Mouse (Mus musculus) embryonic facial prominence, embryonic 15.5 days (tissue): ENCODE results near the gene Cct8. TPM values are rescaled to one million over a fixed set of nuclear protein-coding genes. Genes with fewer than 3 reads are reported as not detected.
"Not testable (repeated sequence)": the region's sequence is repeated elsewhere in the genome, so short reads cannot be mapped to it uniquely, and the experiment has no call there.

Source experiments
- ATAC-seq: fragments of 200-750 bp; cut with Nextera tagmentation; 2 replicates; pipeline ENCODE4 v1.8.0; 2017; ENCODE audit warnings: low read depth, moderate TSS enrichment; ENCODE audit not compliant: insufficient number of reproducible peaks, low FRiP score, low TSS enrichment
- H3K27ac ChIP-seq: fragments of 300-500 bp; sonication (generic); replicated peaks from 2 replicates; pipeline ENCODE4 v1.5.1; 2015; ENCODE audit warnings: mild to moderate bottlenecking, inconsistent platforms
- H3K27me3 ChIP-seq: fragments of 300-500 bp; sonication (generic); 2 replicates; pipeline ENCODE4 v1.6.1; 2015; ENCODE audit warnings: inconsistent platforms
- H3K36me3 ChIP-seq: fragments of 300-500 bp; sonication (generic); 2 replicates; pipeline ENCODE4 v1.6.1; 2015; ENCODE audit warnings: mild to moderate bottlenecking, inconsistent platforms
- H3K4me1 ChIP-seq: fragments of 300-500 bp; sonication (generic); 2 replicates; pipeline ENCODE4 v1.6.1; 2015; ENCODE audit warnings: inconsistent platforms
- H3K4me2 ChIP-seq: fragments of 300-500 bp; sonication (generic); replicated peaks from 2 replicates; pipeline ENCODE4 v1.6.1; 2015; ENCODE audit warnings: mild to moderate bottlenecking, inconsistent platforms
- H3K4me3 ChIP-seq: fragments of 300-500 bp; sonication (generic); replicated peaks from 2 replicates; pipeline ENCODE4 v1.5.1; 2015; ENCODE audit warnings: mild to moderate bottlenecking, inconsistent platforms
- H3K9ac ChIP-seq: fragments of 300-500 bp; sonication (generic); 2 replicates; pipeline ENCODE4 v1.6.1; 2015; ENCODE audit warnings: inconsistent platforms
- H3K9me3 ChIP-seq: fragments of 300-500 bp; sonication (generic); replicated peaks from 2 replicates; pipeline ENCODE4 v1.6.1; 2016; ENCODE audit warnings: inconsistent platforms
- WGBS: fragments of 180-500 bp; shearing (Covaris S2); methylation state at CpG from one replicate; pipeline ENCODE4 v1.1.7; 2015; 5-methylcytosine and 5-hydroxymethylcytosine counted together
- polyA plus RNA-seq: library from polyadenylated mRNA; unstranded; fragments of >200 nt; fragmentation: Nextera tagmentation; extraction: Ambion mirVana; gene quantifications from 2 replicates; pipeline ENCODE4 v1.2.1, GENCODE M21; 2015

The Cct8 gene
- polyA plus RNA-seq, 1 experiment from 2014 or later: 368 TPM

DNA sequence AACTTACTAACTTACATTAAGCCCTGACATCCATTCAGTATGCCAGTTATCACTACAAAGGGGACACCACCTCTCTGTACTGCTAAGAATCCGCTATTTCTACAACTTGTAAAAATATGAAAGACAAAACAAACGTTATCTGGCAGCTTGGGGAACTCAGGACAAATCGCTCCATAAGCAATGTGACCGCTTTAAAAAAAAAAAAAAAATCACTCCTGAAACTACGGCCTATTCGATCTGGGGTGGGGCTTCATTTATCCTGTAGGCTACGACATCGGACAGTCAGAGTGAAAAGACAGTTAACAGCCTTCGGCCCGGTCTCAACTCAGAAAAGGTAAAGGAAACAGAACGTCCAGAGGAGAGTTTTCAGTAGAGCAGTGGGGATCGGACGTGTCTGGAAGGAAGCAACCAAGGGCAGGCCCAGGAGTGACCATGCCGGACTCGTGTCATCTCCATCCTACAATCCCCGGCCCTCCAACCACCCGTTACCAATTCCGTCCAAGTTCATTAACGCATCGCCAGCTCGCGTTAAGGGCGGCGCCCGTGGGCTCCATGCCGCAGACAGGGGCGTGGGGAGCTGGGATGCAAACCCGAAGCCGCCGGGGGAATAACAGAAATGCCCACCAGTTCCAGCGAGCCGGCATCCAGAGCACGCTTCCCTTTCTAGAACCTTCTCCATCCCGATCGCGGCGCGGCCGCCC, 568 bp downstream of the Cct8 start:
- H3K27ac ChIP-seq: peak overlapping the region; percentile 82
- WGBS: under 1% methylated on average over 39 of the region's 39 CpGs
- H3K4me2 ChIP-seq: peak overlapping the region; percentile 65
- peak overlapping the region; percentile 88 for H3K9ac ChIP-seq
- H3K9me3 ChIP-seq: no peaks in the 10 kb centered on the region
- ATAC-seq: no peak
- peak overlapping the region; percentile 76 for H3K4me3 ChIP-seq
- H3K4me1 ChIP-seq: peaks cover 16% of the 10 kb centered on the region
- peaks cover 36% of the 10 kb centered on the region for H3K36me3 ChIP-seq
- no peaks in the 10 kb centered on the region for H3K27me3 ChIP-seq

DNA sequence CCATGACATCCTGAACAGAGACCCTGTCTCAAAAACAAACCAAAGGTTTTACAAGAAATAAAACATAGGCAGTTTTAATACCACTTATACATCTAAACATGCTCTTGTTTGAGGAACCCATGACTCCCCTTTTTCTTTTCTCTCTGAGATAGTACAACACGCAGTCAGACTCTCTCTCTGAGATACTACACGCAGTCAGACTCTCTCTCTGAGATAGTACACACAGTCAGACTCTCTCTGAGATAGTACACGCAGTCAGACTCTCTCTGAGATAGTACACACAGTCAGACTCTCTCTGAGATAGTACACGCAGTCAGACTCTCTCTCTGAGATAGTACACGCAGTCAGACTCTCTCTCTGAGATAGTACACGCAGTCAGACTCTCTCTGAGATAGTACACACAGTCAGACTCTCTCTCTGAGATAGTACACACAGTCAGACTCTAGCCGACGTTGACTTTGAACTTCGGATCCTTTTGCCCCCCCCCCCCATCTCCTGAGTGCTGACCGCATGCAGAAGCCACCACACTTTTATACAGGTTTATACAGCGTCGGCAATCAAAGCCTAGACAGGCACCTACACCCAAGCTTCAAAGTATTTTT, 3.4 kb downstream of the Cct8 start:
- not testable (repeated sequence) for ATAC-seq, H3K4me3 ChIP-seq, H3K9ac ChIP-seq, H3K27me3 ChIP-seq, H3K9me3 ChIP-seq, H3K27ac ChIP-seq, H3K4me2 ChIP-seq
- 91% methylated on average over 12 of the region's 12 CpGs for WGBS
- Histone ChIP-seq H3K4me1 (peaks cover 16% of the 10 kb centered on the region), H3K36me3 (peaks cover 64% of the 10 kb centered on the region)

DNA sequence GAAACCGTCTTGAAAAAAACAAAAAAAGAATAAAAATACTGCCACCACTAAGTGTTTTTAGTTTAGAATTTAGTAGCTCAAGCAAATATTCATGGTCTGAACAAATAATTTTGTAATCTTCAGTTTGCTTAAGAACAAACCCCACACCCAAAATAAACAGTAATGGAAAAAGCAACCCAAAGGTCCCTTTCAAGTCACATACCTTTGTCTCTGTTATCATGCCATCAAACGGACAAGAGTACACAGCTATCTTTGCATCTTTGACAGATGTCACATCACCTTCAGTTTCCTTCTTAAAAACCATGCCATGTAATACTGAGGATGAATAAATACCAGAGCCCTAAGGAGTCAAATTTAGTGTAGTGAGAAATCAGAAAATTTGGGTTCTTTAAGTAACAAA, 7.1 kb downstream of the Cct8 start:
- no peak overlapping the region for H3K9ac ChIP-seq

DNA sequence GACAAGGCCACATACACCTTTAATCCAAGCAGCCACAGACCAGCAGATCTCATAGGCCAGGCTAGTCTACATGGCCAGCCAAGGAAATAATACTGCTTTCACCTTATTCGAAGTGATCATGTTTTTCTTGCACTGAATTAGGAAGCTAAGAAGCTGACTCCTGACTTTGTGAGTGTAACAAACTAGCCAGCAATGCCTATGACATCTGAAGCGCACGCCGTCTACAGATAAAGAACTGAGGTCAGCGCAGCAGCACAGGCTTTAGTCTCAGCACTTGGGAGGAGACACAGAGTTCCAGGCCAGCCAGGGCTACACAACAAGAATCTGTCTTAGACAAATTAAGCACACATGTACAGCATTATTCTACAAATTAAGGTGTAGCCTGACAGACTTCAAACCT, 8.9 kb downstream of the Cct8 start:
- no peak overlapping the region for H3K4me3 ChIP-seq
- 94% methylated on average over 5 of the region's 5 CpGs for WGBS
- no peaks in the 10 kb centered on the region for H3K9me3 ChIP-seq
- H3K36me3 ChIP-seq: peaks cover 94% of the 10 kb centered on the region
- no peak overlapping the region for H3K27ac ChIP-seq
- no peak overlapping the region for H3K4me2 ChIP-seq
- H3K27me3 ChIP-seq: no peaks in the 10 kb centered on the region
- no peaks in the 10 kb centered on the region for H3K4me1 ChIP-seq
- H3K9ac ChIP-seq: no peak overlapping the region
- ATAC-seq: no peak

More for the DNA sequence above, 7.1 kb downstream of the Cct8 start:
- Histone ChIP-seq H3K4me2 (no peak overlapping the region), H3K9me3 (no peaks in the 10 kb centered on the region), H3K27ac (no peak overlapping the region), H3K4me3 (no peak overlapping the region), H3K27me3 (no peaks in the 10 kb centered on the region), H3K4me1 (no peaks in the 10 kb centered on the region), H3K36me3 (peaks cover 95% of the 10 kb centered on the region)
- ATAC-seq: no peak
- 82% methylated on average over 2 of the region's 2 CpGs for WGBS

DNA sequence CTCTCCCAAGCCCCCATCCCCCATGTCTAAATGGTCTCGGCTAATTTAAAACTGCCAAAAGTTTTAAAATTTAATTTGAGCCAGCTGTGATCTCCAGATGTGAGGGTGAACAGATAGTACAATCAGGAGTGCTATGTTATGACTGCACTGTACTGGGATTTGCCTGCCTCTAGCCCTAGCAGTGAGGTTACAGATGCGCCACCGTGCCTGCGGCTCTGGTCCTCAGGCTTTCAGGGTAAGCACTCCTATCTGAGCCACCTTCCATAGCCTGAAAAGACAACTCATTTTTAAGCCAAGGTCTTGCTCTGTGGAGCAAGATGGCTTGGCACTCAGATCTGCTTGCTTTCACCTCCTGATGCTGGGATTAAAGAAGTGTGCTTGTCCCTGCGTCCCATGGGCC, 11.3 kb downstream of the Cct8 start:
- H3K27me3 ChIP-seq: no peaks in the 10 kb centered on the region
- peaks cover 79% of the 10 kb centered on the region for H3K36me3 ChIP-seq
- no peak overlapping the region for H3K9ac ChIP-seq
- H3K4me1 ChIP-seq: no peaks in the 10 kb centered on the region
- no peak overlapping the region for H3K4me3 ChIP-seq
- WGBS: 75% methylated on average over 5 of the region's 5 CpGs
- no peaks in the 10 kb centered on the region for H3K9me3 ChIP-seq
- H3K27ac ChIP-seq: no peak overlapping the region
- no peak overlapping the region for H3K4me2 ChIP-seq
- no peak for ATAC-seq

DNA sequence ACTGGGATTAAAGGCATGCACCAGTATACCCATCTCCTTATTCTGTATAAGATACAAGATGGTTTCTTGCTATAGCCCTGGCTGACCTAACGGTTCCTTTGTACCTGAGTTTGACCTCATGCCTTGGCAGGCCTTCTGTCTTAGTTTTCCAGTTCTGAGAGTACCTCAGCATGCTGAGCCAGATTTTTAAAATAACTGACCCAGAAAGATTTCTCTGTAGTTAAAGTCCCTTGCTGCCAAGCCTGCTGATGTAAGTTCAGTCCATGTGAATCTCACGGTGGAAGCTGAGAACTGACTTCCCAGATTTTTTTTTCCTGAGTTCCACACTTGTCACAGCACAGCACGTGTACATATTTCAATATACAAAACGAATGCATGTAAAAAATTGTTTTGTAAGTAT, 25.1 kb downstream of the Cct8 start:
- H3K4me1 ChIP-seq: no peaks in the 10 kb centered on the region
- H3K36me3 ChIP-seq: peaks cover 80% of the 10 kb centered on the region
- no peaks in the 10 kb centered on the region for H3K9me3 ChIP-seq
- no peak overlapping the region for H3K9ac ChIP-seq
- no peak overlapping the region for H3K4me2 ChIP-seq
- WGBS: 89% methylated on average over 4 of the region's 4 CpGs
- no peak overlapping the region for H3K4me3 ChIP-seq
- H3K27me3 ChIP-seq: no peaks in the 10 kb centered on the region
- no peak overlapping the region for H3K27ac ChIP-seq
- ATAC-seq: no peak

DNA sequence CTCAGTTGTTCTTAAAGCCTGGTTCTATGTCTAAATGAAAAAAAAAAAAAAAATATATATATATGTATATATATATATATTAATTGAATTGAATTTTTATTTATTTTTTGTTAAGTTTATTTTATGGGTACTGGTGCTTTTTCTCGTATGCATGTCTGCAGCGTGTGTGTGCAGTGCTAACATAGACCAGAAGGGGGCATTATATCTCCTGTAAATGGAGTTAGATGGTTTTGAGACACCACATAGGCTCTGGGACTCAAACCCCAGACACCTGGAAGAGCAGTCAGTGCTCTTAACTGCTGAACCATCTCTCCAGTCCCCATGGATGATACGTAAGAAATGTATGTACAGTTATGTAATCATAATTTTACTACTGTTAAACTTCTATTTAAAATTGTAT, 36.9 kb downstream of the Cct8 start:
- H3K4me2 ChIP-seq: no peak overlapping the region
- no peak overlapping the region for H3K9ac ChIP-seq
- H3K27me3 ChIP-seq: no peaks in the 10 kb centered on the region
- no peak overlapping the region for H3K27ac ChIP-seq
- peaks cover 27% of the 10 kb centered on the region for H3K36me3 ChIP-seq
- no peak overlapping the region for H3K4me3 ChIP-seq
- peaks cover 15% of the 10 kb centered on the region for H3K4me1 ChIP-seq
- H3K9me3 ChIP-seq: no peaks in the 10 kb centered on the region
- 98% methylated on average over 3 of the region's 3 CpGs for WGBS
- no peak for ATAC-seq

DNA sequence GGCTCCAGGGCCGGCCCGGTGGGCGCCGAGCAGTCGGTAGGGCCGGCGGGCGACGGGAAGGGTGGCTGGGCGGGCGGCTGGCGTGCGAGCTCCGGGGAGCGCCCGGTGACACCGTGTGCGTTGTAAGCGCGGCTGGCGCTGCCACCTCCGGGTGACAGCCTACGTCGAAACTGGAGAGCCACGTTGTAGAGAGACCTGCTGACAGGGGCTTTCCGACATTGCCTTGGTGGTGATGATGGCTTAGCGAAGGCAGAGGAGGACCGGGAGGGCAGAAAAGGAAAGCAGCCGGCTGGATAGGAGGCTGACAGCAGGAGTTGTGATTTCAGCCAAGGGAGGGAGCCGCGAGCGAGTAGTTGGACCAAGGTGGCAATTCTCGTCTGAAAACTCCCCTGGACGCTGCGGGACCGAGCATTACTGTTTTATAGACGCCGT, 40.5 kb downstream of the Cct8 start:
- Histone ChIP-seq H3K27ac (peak overlapping the region; percentile 79), H3K36me3 (peaks cover 6% of the 10 kb centered on the region; the same call in 1 of the 2 replicates), H3K4me1 (peaks cover 15% of the 10 kb centered on the region), H3K9me3 (no peaks in the 10 kb centered on the region), H3K4me2 (peak overlapping the region; percentile 80), H3K27me3 (no peaks in the 10 kb centered on the region), H3K9ac (peak overlapping the region; percentile 77), H3K4me3 (peak overlapping the region; percentile 71)
- ATAC-seq: peak; percentile 65
- WGBS: under 1% methylated on average over 38 of the region's 38 CpGs

DNA sequence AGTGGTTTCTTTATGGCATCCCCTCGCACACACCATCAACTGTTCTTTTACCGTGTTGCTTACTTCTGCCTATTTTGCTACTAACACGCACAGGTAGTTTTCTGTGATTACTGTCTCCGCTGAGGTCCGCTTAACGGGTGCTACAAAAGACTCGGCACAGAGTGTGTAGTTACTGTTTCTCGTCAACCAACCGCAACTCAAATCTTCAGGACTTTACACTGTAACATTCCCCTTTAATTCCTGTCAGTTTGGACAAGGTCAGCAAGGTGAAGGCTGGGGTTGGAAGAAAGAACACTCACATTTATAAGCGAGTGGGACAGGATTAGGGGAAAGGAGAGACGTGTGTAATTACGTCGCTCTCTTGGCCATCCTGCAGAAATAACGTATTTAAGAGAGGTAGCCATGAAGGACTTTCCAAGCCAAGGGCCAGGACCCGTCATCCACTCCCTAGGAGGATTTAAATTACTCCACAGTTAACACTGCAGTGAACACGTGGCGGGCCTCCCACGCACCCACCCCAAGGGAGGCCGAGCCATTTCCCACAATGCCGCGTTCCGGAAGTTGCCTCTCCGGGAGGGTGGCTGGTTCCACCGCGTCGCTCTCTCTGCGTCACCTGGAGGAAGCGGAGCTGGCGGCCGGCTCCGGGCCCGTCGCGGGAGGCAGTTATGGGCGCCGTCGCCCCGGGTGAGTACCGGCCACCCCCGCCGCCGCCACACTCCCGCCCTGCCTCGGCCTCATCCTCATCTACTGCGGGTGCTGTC, 41.1 kb downstream of the Cct8 start, which contains the start of gene Usp16:
Gene Usp16 (plus strand): TSS at position 285 of the 761 bp plus-strand sequence.
- 7% methylated on average over 45 of the region's 45 CpGs for WGBS
- H3K4me1 ChIP-seq: peaks cover 15% of the 10 kb centered on the region
- H3K27me3 ChIP-seq: no peaks in the 10 kb centered on the region
- H3K9me3 ChIP-seq: no peaks in the 10 kb centered on the region
- ATAC-seq: peak; percentile 96
- H3K4me2 ChIP-seq: peak within 1 kb of the TSS; percentile 80
- peaks cover 3% of the 10 kb centered on the region; the same call in 1 of the 2 replicates for H3K36me3 ChIP-seq
- H3K9ac ChIP-seq: peak within 1 kb of the TSS; percentile 77
- H3K27ac ChIP-seq: peak within 1 kb of the TSS; percentile 79
- H3K4me3 ChIP-seq: peak within 1 kb of the TSS; percentile 71

DNA sequence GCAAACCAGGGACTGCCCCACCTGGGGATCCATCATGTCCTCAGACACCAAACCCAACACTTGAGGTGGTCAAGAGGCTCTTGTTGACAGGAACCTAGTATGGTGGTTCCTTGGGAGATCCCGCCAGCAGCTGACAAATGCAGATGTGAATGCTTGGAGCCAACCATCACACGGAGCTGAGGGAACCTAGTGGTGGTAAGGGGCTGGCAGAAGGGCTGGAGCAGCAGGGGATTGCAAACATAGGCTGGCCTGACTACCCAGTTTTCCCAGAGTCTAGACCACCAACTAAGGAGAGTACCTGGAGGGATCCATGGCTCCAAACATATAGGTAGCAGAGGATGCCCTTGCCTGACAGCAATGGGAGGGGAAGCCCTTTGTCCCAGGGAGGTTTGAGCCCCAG, 42.4 kb downstream of the Cct8 start:
- no peak overlapping the region for H3K4me3 ChIP-seq
- no peaks in the 10 kb centered on the region for H3K36me3 ChIP-seq
- no peak overlapping the region for H3K4me2 ChIP-seq
- H3K9ac ChIP-seq: no peak overlapping the region
- H3K9me3 ChIP-seq: no peaks in the 10 kb centered on the region
- no peak overlapping the region for H3K27ac ChIP-seq
- H3K4me1 ChIP-seq: peaks cover 15% of the 10 kb centered on the region
- no peaks in the 10 kb centered on the region for H3K27me3 ChIP-seq
- no peak for ATAC-seq
- WGBS: 83% methylated on average over 2 of the region's 2 CpGs

DNA sequence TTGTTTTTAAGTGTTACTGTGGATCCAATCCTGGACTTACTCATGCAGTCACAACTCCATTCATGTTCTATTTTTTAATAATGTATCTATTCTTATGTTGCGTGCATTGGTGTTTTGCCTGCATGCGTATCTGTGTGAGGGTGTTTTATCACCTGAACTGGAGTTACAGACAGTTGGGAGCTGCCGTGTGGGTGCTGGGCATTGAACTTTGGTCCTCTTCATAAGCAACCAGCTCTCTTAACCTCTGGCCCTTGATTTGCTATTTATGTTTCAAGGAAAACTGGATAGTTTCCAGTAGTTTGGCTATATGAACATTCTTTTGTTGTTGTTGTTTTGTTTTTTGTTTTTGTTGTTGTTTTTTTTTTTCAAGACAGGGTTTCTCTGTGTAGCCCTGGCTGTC, 50.1 kb downstream of the Cct8 start:
- 88% methylated on average over 3 of the region's 3 CpGs for WGBS
- no peaks in the 10 kb centered on the region for H3K27me3 ChIP-seq
- H3K27ac ChIP-seq: no peak overlapping the region
- H3K9ac ChIP-seq: no peak overlapping the region
- no peak for ATAC-seq
- peaks cover 9% of the 10 kb centered on the region for H3K4me1 ChIP-seq
- H3K36me3 ChIP-seq: no peaks in the 10 kb centered on the region
- H3K4me3 ChIP-seq: no peak overlapping the region
- no peaks in the 10 kb centered on the region for H3K9me3 ChIP-seq
- H3K4me2 ChIP-seq: no peak overlapping the region
